Mouse (Mus musculus): ENCODE data around the gene Fam205c.
A peak's percentile ranks its signal among the peaks of the same experiment; 100 is the strongest.

Gene Fam205c

DNA sequence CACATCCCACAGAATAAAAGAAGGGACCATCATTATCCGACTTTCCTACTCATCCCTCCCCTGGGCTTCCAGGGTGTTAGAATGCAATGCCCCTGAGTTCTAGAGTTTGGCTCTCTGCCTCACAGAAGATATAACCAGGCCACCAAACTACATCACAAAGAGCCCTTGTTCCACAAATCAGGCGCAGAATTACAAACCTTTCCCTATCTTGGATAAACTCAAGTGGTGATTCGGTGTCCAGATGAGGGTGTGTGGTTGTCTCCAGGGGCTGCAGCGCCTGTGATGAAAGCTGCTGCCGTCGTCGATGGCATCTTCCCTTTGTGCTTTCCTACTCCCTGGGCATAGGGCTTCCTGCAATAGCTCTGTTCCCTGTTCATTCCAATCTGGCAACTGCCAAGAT lies at the start of gene Fam205c:
Fam205c (minus strand) TSS at position 101 of the 400 bp plus-strand sequence.
- no peak for DNase-seq (ENCODE audit: low read depth, low spot score)

DNA sequence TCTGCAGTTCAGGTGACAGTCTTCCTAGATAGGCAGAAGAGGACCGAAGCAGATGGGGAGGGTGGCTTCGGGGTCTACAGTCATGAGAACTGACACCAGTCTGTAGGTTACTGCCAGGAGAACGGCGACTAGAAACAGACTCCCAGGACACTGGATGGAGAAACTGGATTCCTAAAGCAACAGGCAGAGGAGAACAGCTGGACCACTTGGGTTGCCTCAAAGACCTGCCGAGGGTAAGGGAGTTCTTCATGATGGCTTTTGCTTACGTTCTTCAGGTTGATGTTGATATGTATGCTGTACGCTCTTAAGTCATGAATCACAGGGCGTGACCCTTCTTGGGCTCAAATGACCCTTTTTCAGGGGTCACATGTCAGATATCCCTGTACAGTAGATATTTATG lies 48.4 kb upstream of the Fam205c start:
- DNase-seq (ENCODE audit: low read depth, low spot score): no peak

DNA sequence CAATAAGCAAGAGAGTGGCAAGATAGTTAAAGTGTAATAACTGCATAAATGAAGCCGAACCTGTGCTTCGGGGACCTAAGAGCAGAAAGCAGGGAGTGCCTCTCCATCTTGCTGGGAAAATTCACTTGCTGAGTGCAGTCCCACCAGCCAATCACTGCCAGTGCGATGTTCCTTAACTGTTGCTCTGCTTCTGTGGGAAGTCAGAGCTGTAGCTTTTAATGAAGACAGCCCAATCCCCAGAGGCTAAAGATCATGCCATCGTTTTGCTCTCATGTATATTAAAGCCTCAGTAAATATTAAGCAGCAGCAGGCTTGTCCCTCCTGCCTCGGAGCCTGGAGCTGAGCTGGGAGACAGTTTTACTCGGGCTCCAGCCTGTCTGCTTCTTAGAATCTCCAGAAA lies 48.0 kb upstream of the Fam205c start:
- no peak for DNase-seq (ENCODE audit: low read depth, low spot score)

DNA sequence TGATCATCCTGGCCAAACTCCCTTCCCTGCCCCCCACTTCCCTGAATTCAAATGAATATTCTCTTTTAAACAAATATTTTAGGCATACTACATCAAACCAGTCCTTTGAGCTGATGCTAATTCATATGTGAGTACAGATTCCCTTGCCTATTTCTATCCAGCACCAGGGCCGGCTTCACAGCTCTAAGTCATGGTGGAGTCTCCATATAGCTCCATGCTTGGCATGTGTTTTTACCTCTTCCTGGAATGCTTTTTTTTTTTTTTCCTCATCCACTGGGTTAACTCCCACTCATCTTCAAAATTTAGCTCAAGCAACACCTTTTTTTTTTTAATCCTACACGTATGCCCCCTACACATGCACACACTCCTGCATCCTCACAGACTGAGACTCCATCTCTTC lies 47.5 kb upstream of the Fam205c start:
- DNase-seq (ENCODE audit: low read depth, low spot score): no peak

DNA sequence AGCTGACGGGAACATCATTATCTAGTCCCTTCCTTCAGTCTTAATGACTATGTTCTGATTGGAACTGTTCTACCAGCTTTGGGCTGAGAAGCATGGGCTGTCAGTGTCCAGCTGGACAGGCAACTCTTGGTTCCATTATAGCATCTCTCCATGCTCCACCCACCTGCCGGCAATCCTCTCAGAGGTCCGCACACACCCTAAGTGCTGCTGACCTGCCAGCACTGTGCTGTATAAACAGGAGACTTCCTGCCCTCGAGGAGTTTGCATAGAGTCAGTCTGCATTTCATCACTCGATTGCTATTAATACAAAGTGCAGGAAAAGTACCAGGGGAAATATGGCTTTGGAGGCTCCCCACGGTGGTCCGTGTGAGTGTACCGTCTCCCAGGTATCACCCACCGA lies 46.7 kb upstream of the Fam205c start:
- no peak for DNase-seq (ENCODE audit: low read depth, low spot score)

DNA sequence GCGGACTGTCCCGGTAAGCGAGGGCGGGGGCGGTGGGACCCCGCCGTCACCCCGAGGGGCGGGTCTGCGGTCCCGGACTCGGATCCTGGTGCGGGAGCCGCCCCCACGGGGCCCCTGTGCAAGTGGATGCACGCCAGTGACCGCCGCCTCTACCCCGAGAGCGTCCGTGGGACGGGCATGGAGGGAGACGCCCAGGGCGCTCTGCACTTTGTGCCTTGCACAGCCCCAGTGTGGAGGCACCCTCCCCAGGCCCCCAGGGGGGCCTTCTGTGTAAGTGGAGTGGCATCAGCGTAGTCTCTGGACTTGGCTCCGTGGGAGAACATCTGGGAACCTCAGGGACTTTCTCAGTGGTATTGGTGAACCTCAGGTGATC lies 43.4 kb upstream of the Fam205c start:
- no peak for DNase-seq (ENCODE audit: low read depth, low spot score)

DNA sequence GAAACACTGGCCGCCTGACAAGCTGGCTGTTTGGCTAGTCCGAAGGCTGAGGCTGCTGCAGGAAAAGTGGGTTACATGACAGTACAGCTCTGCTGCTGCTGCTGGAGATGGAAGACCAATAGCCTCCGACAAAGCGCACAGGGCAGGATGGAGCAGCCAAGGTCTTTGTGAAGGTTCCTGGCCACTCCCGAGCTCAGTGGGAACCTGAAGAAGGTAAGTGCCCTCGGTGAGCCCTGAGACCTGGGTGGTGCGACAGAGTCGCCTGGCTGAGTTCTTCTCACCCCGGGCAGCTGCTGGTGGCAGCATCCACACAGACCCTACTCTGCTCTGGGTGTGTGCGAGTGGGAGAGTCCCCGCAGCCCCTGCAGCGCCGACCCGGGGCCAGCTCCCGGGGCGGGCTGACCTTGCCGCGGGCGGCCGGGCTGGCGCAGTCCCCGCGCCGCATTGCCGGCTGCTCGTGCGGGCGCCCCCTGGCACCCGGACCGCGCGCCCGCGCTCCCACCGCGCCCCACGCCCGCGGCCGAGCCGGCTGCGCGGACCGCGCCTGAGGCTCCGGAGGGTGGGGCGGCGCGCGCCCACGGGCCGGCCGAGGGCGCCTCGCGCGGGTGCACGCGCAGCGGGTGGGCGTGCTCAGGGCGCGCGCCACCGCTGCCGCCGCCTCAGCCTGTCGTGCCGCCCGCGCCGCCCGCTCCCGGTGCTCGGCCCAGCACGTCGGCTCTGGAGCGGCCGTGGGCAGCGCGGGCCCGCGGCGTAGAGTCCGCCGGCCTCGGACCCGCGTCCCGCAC lies 42.8 kb upstream of the Fam205c start, which contains the start of gene Phf24:
Phf24 (plus strand) TSS at position 44 of the 785 bp plus-strand sequence.
- DNase-seq (ENCODE audit: low read depth, low spot score): no peak

DNA sequence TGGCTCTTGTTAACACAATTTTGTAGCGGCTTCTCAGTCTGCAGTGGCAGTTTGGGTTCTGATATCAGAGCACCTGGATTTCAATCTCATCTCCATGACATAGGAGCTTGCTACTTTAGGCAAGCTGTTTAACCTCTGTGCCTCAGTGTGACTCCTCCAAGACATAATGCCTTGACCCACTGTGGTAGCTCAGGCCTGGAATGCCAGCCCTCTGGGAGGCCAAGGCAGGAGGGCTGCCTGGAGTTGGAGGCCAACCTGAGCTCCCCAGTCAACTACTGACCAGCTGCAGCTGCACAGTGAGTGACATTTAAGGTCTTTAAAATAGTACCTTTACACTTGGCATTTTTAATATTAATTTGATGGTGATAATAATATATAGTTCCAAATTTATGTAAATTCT lies 41.9 kb upstream of the Fam205c start:
- no peak for DNase-seq (ENCODE audit: low read depth, low spot score)

DNA sequence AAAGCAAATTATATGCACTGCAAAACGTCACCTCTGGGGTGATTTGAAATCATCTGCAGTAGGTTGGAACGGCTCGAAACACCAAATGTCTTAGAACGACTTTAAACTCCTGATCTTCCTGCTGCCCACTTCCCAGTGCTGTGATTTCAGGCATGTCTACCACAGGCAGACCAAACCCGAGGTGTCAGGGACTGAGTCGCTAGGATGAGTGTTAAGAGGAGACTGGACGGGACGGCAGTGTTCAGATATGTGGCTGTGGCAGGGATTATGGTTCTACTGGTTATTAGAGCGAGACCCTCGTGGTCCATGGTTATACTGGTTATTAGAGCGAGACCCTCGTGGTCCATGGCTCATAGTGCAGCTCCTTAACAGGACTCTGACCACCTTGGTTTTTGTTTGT lies 41.3 kb upstream of the Fam205c start:
- DNase-seq (ENCODE audit: low read depth, low spot score): no peak

DNA sequence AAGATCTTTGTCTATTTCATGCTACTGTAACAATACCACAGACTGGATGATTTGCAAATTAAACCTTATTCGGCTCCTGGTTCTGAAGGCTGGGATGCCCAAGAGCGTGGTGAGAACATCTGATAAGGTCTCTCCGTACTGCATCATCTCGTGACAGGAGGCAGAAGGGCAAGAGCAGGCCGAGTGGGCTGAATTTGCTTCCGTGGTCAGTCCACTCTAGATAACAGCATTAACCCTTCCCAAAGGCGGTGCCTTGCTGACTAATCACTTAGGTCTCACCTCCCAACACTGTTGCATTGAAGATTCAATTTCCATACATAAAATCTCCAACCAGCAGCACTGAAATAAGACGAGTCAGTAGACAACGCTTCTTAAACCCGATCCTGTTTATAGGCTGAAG lies 39.4 kb upstream of the Fam205c start:
- DNase-seq (ENCODE audit: low read depth, low spot score): no peak

DNA sequence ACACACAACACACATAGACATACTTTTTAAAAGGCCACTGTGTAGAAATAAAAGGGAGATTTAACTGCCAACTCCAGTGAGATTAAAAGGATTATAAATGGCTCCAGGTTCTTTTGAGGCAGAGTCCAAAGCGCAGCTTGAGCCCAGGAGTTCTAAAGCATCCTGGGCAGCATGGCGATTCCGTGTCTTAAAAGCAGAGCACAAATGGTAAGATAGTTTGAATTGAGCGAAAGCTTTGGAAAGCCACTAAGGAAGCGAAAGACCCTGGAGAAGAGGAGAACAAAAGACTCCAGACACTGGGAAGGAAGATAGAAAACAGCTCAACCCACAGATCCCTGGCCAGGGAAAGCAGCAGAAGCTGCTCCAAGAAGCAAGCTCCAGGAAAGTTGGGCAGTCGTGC lies 30.9 kb upstream of the Fam205c start:
- no peak for DNase-seq (ENCODE audit: low read depth, low spot score)

DNA sequence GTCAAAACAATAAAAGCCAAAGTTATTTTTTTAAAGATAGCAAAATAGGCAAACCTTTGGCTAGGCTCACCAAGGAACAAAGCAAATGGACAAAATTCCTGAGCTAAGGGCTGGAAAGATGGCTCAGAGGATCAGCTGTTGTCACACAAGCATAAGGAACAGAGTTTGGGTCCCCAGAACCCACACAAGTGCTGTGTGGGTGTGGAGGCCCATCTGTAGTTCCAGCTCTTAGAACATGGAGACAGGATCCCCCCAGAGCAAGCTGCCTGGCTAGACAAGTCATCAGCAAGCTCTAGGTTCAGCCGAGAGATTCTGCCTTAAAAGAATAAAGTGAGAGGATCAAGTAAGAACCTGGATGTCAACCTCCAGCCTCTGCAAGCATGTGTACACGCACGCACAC lies 30.5 kb upstream of the Fam205c start:
- DNase-seq (ENCODE audit: low read depth, low spot score): no peak

DNA sequence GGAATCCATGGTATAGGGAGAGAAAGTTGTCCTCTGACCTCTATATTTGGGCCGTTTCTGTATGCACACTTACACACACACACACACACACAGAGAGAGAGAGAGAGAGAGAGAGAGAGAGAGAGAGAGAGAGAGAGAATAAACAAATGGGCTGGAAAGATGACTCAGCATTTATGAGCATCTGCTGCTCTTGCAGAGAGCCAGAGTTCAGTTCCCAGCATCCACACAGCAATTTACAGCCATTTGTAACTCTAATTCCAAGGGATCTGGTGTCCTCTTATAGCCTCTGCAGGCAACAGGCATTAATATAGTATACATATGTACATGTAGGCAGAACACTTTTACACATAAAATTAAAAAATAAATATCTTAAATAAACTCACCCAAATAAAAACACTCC lies 29.9 kb upstream of the Fam205c start:
- no peak for DNase-seq (ENCODE audit: low read depth, low spot score)

DNA sequence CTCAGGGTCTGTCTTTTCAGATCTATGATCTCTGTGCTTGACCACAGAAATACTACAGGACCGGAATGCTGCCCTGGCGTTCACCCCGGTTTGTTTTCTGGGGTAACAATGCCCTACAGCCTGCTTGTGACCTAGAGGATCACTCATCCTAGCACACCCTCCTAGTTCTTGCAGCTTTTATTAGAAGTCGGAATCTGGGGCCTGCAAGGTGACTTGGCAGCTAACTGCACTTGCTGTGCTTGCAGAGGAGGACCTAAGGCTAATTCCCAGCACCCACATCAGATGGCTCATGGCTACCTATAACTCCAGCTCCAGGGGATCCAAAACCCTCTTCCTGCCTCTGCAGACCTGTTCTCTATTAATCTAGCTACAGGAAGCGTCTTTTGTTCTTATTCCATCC lies 28.7 kb upstream of the Fam205c start:
- no peak for DNase-seq (ENCODE audit: low read depth, low spot score)

DNA sequence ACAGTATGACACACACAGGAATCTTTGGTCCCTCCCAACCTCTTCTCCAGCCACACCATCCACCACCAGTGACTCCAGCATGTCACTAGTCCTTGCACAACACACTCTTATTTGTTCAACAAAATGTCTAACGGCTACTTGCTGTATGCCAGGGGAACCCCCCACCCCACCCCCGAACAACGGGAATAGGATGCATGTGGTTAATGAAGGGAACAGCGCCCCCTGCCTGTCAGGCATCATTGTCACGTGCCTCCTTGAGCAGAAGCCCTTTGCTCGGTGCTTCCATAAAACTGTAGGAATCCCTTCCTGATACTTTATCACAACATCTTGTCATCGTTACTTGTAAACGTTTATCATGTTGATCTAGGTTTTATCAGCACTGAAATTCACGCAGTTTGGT lies 28.1 kb upstream of the Fam205c start:
- peak; percentile 45 for DNase-seq (ENCODE audit: low read depth, low spot score)

DNA sequence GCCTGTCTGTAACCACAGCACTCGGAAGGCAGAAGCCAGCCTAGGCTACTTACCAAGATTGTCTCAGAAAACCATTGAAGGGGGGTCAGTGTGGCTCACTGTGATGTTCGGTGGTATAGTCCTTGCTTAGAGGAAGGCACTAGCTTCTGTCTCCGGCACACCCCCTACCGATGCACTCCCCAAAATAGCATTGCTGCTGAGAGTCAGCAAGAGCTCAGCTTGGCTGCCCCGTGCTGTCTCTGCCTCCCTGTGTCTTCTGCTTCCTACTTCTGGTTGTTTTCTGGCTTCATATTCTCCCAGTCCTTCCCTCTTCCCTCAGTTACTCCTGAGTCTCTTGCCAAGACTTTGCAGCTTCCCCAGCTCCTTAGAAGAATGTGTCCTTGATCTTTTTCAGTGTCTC lies 26.8 kb upstream of the Fam205c start:
- no peak for DNase-seq (ENCODE audit: low read depth, low spot score)

DNA sequence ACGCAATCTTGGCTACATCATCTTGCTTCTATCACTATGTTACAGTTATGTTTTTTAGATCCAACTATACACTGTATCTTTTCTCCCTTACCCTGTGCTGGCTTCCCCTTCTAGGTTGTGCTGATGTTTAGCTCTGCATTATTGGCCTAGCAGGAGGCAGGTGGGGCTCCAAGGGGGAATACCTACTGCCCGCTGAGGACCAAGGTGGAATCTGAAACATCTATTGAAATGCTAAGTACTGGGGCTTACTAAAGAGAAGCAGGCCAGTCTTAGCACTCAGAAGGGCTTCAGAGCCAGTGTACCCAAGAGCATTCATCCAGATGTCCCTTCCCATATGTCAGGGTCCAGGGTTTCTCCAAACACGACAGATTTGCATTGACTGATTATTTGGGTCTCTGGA lies 24.9 kb upstream of the Fam205c start:
- no peak for DNase-seq (ENCODE audit: low read depth, low spot score)

DNA sequence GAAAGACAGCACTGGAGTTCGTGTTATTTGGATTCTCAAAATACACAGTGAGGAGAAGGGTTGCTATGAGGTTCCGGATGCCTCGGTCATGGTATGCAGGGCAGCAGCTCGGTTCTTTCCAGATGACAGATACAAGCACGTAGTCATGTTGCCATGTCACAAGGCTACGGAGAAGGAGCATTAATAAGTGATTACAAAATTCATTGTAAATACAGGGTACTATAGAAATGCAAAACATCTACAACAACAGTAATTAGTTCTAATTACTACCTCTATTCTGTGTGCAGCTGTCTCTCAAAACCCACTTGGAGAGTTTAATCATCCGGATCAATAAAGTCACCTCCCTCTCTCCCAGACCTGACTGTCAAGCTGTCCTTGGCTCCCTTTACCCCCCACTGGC lies 21.1 kb upstream of the Fam205c start:
- no peak for DNase-seq (ENCODE audit: low read depth, low spot score)

DNA sequence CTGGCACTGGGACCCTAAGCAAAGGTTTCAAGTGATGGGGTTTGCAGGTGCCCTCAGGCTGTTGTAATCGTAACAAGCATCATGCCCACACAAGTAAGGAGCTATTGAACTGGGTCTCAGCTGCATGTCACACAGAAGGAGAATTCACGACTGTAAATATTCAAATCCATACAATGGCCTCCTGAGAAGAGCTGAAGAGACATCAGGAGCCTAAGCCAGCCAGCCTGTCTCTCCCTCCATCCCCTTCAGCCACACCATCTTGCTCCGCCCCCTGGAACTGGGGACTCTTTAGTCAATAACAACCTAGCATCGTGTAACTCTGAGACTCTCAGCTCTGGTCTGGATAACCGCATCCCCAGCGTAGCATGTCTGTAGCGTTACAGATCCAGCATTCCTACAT lies 17.1 kb upstream of the Fam205c start:
- no peak for DNase-seq (ENCODE audit: low read depth, low spot score)

DNA sequence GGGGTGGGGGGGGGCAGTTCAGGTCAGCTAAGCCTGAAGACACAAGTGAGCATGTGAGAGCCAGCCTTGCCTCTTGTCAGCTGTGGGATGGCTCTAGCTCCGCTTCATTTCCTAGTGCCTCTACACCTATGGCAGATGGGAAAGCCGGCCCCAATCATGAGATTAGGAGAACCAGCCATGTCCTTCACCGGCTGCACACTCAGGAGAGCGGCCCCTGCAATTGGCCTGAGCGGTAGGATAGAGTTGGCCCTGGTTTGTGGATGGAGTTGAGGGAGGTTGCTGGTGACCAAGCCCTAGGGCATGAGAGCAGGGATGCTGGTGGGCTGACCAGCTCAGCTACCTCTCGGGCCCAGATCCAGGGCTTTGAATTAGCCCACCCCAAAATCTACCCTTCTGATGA lies 14.8 kb upstream of the Fam205c start:
- no peak for DNase-seq (ENCODE audit: low read depth, low spot score)

DNA sequence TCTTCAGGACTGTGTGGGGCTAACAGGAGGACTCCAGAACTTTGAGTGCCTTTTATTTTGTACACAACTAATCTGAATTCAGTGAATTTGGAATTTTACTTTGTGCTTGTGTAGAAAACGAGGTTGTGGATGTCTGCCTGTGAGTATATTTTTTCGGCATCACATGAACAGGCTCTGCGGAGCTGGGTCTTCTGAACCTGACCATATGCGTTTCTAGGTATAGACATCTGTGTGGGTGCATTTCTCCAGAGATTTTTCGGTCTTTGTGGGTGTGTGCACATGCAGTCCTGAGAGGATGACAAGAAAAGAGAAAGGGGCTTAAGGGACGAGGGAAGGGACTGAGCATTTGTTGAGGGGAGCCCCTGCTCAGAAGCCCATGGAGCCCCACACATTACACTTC lies 12.9 kb upstream of the Fam205c start:
- DNase-seq (ENCODE audit: low read depth, low spot score): no peak

DNA sequence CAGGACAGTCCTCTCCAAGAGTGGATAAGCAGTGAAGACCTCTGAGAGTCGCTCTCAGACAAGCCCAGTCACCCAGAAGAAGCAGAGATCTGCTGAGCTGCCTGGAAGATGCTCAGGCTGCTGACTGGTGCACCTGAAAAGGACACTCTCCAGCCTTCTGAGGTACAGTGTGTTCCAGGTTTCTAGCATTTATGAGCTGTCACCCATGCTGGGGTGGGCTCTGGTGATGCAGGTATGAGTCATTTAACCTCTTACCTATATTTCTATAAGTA lies 6.6 kb upstream of the Fam205c start:
- no peak for DNase-seq (ENCODE audit: low read depth, low spot score)

DNA sequence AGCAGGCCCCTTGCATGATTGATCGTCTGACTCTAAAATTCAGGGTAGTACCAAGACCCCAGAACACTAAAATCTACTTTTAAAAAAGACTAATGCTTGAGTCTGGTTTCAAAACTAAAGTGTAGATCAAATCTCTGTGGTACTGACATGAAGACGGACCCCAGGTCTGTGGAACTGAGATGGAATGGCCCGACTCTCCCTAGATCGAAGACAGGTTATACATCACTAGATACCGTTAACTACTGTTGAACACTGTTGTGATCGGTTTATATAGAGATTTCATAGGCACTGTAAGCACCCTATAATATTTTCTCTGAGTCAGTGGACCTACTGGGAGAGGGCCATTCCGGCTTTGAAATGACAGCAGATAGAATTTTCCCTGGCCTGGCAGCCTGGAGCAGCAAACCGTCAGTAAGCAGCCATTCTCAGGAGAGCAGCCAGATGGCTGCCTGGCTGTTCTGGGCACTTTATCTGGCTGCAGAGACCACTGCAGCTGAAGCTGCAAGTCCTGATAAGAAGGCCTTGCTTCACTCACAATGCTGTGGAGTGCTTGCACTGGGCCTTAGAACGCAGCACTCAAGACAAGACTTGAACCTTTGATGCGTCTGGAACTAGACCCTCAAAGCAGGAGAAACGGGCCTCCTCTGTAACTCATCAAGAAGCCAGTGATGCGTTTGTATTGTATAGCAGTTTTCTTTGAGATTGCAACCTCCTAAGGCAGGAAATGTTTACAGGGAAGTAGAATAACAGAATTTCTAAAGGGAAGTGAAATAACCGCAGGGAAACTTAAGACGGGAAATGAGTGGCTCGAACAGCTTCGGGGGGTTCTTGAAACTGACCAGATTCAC lies 6.0 kb upstream of the Fam205c start:
- DNase-seq (ENCODE audit: low read depth, low spot score): peak; percentile 19
